Mouse (Mus musculus) spleen, postnatal 4 days (tissue): Measurements from ENCODE around the gene Sox5.
A peak's percentile ranks its signal among the peaks of the same experiment; 100 is the strongest.

ENCODE experiments used
- DNase-seq, 2 experiments: peaks; one replicate each; pipeline ENCODE4 v3.0.0; 2022; ENCODE audit warnings: low spot score in 2 of 2

Sox5 gene

DNA sequence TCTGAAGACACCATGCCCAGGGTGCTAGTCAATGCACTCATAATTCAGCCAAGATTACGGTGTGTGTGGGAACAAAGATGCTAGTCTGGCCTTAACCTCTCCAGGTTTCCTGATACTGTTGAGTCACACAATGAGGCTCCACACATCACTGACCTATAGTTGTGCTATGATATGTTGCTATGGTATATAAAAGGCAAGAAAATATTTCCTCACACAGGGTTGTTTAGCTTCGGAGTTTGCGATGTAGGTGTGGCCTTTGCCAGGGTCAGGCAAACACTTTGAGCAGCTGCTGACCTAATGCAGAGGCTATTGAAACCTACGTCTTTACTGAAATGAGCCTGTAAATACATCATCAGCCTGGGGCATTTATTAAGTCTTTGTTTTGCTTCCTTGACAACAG, 833.7 kb downstream of the Sox5 start:
- no peak for DNase-seq

DNA sequence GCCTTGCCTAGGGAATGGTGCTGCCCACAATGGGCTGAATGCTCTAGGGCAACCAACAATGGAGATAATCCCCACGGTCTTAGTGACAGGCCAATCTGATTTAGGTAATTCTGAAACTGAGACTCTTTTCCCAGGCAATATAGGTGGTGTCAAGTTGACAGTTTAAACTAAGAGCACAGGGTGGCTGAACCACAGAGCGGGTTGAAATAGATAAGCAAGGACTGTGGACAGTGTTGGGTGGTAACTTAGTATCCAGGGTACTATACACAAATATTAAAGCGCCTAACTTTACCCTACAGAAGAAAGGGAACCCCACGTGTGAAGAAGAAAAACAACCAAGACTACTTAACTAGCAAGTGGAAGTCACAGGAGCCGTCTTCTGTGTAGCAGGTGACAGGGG, 838.7 kb downstream of the Sox5 start:
- DNase-seq: no peak

DNA sequence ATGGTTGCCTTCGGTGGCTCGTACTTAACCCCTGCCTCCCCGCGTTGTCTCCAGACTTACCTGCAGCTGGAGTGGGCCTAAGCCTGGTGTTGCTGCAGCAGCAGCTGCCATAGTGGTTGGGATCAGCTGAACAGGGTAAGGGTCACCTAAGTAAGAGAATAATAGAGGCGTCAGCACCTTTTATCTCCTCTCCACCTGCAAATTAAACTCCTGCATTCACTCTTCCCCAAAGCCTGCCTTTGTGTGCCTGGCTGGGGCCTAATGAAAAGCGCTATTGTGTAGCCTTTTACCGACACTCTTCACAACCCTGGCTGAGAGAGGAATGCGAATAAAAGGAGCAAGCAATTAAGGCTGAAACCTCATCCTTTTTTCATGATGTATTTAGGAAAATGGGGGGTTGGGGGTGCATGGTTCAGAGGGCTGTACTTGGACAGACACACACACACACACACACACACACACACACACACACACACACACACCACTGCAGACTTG, 840.4 kb downstream of the Sox5 start:
- DNase-seq: no peak

DNA sequence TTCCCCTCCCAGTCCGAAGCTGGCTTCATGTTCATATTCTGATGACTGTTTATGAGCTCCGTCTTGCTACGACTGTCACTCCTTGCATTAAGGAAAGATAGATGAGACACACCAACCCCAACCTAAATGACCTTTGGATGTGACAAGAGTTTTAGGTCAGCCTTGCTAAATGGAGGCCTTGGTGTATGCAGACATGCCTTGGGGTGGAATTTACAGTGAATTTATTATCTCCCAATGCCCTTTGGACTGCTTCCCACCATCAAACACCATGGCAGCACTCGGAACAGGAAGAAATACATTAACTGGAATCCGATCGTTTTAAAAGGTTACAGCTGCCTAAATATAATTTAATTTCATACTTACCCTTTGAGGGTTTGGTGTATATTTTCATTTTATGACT, 858.6 kb downstream of the Sox5 start:
- DNase-seq: no peak

DNA sequence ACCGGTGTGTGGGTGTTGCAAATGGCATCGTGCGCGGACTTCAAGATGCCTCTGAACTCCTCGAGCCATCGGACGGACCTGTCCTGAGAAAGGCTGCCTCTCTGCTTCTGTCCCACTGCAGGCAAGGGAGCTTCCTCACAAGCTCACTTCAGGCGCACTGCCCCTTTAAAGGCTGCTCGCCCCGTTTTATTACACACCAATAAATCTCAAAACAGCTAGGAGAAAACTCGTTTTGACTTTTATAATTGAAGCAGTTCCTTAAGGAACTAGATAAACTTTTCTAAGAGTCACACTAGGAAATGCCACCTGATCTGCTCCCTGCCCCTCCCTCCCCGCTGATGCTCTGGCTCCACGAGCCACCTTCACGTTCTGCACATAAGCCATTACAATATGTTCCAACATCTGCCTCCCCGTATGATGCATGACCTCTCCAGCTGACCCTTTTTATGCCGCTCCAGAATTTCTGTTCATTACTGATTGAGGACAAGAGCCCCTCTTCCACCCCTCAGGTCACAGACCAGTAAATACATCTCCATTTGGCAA, 863.3 kb downstream of the Sox5 start:
- DNase-seq: no peak

DNA sequence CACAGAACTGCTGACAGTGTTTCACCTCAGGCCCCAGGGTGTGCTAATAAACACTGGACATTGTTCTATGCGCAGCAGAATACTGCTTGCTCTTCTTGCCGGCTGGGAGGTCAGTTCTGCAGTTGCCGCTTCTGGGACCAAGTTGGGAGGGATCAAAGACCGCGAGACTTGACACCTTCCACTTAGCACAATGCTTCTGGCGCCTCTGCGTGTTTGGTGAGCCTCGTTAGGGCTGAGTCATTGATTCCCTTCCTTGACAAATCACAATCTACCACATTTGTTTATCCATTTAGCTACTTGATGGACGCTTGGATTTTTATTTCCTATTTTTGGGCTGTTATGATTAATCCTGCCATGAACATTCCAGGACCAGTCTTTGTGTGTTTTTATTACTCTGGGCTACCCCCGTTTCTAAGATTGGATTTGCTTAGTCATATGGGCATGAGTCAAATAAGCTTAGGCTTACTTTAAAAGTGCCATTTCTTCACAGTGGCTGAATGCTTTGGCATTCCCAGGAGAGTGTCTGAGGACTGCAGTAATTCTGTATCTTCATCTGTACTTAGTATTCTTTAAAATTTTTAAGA, 865.5 kb downstream of the Sox5 start:
- no peak for DNase-seq

DNA sequence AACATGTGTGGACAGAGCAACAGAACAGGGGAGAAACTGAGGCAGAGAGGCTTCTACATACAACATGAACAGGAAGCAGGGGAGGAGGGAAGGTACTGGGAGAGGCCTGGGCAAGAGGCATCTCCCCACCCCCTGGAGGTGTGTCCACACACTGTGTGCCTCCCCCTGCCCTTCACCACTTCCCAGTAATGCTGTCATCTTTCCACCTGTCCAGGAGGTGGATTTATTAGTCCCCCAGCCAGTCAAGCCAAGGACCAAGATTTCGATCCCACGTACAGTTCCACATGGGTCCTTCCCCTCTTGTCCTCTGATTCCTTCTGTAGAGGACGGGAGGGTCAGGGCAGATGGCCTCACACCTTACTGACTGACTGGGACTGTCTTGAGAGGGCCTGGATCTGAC, 866.1 kb downstream of the Sox5 start:
- no peak for DNase-seq

DNA sequence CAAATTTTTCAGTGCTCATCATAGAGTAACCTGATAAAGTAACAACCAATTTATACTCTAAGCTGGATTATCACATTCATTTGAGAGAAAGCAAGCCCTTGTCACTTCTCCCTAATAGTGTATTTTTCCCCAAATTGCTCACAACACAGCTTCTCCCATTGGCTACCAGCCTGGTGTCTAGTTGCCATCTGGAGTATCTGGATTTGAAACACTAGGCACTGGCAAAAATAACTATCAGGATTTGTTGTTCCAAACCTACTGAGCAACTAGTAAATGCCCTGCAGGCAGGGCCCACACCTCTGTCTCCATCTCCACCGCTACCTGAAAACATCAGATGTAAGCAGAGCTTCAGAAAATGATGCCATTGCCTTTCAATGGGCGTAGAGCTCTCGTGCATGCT, 869.5 kb downstream of the Sox5 start:
- DNase-seq: no peak

DNA sequence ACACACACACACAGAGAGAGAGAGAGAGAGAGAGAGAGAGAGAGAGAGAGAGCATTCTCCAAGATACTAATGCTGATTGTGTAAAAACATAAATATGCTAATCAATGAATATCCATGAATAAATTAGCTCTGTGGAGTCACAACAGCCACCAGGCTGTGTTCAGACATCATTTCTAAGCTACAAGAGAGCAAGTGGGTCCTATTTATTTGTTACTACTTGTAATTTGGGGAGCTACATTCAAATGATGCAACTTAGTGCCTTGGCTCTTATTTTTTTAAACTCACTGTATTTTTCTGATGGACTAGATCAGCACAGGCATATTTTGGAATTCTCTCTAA, 877.1 kb downstream of the Sox5 start:
- DNase-seq: no peak

DNA sequence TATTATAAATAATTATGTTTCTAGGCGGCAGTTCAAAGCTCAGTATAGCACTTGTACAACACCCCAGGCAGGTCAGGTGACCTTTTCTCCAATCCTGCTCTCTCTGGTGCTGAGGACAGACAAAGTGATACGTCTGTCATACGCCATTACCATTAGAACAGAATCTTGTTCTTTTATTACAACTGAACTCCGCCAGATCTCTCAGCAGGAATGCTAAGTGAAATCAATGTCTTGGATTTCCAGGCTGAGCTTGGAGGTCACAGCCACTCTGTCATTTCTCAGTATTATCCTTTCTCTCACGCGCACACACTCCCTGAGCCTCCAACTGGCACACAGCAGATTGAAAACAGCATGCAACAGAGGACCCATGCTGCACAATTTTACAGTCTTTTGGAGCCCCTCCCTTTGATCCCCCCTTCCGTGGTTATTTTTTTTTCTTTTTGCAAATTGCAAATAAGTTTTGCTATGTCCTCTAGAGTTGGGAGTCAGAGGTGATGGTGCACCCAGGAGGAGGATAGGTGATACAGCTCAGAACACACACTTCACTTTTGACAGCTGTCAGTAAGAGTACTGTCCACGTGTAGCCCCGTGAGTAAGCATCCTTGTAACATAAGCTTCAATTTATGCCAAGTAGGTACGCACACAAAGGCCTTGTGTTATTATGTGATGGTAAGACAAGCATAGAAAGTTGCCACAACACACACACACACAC, 877.6 kb downstream of the Sox5 start:
- DNase-seq: no peak

DNA sequence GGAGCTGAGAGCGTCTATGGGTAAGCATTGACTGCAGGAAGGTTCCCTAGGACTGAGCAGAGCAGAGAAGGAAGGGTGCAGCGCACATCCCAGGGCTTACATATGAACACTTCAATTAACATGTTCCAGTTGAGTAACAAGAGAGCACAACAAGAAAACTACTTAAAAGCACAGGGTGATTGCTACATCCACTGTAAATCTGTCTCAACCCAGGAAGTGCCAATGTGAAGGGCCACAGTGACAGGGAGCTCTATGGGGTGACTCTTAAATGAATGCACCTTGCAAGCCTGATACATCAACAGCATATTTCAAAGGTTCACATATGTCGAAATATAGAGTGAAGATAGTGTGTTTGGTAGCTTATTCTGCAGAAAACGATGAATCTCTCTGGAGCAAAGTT, 880.9 kb downstream of the Sox5 start:
- no peak for DNase-seq

DNA sequence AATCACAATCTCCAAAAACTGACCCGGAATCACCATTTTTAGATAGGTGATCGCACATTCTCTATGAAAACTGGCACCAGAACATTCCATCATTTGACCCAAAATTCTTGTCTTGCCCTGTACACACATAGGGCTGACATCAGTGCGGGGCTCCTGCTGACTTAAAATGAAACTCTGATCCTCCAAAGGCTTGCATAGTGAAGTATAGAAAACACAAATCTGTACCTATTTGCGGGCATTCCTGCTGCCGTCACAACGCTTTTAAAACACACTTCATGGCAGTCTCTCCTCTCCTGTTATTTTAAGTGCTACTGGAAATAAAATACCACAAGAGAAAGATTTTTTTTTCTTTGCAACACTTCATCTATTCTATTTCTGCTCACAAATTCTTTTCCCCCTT, 886.7 kb downstream of the Sox5 start:
- DNase-seq: no peak

DNA sequence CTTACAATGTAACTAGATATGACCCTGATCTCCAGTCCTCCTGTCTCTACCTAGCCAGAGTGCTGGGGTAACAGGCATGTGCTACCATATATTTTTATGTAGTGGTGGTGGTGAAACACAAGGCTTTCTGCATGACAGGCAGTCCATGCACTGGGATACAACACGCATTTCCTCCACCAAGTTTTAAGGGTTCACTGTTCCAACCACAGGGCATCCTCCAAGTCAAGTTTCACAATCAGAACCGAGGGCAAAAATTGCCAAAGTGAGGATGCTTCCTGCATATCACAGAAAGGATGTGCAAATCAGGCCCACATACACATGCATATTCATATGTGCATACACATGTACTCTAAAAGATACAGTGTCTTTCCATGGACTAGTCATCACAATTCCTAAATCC, 888.9 kb downstream of the Sox5 start:
- no peak for DNase-seq

DNA sequence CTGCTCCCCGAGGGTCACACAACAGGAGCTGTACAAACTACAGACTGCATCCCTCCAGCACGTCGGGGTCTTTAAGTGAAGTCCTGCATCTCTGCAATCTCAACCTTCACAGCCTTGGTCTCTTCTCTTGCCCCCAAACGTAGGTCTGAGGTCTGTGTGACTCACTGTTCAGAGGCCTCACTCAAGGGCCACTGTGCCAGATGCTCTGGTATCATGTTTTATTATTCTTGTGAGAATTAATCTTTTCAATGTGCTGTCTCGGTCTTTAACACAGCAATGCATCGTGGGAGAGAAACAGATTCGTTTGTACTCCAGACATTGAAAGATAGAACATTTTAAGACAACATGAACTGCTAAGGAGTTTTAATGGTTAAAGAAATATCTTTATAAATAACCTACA, 893.2 kb downstream of the Sox5 start:
- DNase-seq: peak in 1 of 2 experiments; percentile 13

DNA sequence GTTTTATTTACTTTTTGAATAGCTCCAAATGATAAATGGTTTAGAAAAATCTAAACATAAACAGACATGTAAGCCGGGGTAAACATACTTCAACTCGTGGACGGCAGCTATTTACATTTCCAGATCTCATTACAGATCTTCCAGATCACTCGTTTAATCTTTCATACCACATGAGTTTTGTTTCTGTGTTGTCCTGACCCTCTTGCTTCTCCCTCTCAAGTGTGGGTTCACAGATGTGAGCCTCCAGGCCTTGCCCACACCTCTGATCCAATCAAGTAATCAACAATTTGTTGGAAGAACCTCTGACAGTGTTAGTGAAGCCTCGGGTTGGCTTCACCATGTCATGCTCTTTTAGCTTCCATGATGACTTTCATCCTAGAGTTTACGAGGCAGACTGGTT, 903.3 kb downstream of the Sox5 start:
- no peak for DNase-seq

DNA sequence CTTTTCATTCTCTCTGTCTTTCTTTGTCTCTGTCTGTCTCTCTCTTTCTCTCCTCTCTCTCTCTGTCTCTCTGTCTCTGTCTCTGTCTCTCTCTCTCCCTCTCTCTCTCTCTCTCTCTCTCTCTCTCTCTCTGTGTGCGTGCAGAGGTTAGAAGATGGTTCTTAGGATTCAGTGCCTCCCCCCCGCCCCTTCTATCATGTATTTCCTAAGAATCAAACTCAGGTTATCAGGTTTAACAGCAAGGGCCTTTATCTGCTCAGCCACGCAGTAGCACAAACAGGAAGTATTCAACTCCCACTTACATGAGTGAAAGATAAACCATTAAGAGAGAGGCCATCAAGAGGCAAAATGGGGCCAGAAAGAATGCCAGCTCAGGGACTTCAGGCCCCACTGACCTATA, 913.0 kb downstream of the Sox5 start:
- DNase-seq: no peak

DNA sequence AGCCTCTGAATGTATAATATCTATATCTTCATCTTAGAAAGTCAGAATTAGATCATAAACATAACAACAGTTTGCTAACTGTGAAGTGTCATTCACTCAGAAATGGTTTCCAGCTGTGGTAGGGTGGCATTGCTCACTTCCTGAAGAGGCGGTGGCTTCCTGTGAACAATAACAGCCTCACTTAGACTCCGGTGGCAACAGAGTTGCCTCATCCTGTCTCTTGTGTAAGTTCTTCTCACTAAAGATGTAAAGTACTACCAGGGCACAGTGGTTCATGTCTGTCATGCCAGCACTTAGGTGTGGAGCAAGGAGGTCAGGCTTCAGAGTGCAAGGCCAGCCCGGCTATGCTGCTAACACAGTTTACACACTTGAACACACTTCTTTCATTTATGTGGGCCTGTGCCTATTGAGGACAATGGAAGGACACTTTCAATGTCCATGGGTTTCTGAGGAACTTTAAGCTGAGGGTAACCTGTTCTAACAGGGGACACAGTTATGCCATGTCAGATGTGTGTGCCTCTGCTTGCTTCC, 913.6 kb downstream of the Sox5 start:
- DNase-seq: no peak

DNA sequence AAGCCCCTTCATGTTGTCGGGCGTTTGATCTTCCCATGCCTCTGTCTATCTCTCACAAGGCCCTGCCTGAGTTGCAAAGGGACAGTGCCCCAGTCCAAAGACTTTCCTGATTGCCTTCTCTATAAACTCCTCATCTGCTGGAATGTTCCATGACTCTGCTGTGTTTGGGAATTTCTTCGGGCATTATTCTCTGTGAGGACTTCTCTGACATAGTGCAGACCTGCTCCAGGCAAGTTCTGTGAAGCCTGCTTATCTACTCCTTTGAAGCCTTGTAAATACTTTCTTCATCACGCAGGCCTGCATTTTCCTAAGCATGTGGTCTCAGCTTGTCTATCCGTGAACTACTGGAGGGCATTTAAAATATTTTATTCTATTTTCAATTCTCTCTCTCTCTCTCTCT, 914.7 kb downstream of the Sox5 start:
- no peak for DNase-seq

DNA sequence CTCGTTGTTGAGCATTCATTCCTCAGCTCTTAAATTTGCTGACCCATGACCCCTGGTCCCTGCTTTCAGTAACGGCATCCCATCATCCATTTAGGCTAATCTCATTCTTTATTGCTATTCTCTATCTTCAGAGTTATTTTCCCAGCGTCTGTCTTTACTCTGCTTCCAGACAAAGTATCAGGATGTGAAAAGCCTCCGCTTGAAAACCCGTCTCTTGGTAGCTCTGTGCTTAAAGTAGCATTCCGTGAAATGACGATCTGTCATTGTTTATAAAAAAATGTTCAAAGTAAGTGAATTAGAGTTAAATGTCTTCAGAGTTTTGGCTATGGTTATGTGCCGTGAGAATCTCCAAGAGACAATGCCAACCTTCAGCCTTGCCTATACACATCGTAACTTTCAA, 915.2 kb downstream of the Sox5 start:
- no peak for DNase-seq

DNA sequence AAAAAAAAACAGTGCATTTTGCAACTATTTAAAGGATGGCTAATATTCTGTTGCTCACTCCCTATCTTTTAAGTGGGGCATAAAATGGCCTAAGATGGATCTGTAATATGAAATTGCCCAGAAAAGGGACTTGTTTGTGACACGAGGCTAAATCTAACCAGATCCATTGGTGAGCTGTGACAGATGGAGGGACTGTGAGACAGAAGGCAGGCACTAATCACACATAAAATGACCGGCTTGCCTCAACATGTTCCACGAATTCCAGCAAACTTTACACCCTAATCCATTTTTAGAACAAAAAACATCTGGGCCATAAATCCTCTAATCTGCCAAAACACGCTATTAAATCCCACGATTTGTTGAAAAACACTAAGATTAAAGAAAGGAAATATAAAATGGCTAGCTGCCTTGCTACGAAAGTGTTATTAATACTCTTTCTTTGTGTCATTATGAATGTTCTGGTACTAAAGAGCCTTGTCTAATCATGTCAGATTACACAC, 919.1 kb downstream of the Sox5 start:
- no peak for DNase-seq

DNA sequence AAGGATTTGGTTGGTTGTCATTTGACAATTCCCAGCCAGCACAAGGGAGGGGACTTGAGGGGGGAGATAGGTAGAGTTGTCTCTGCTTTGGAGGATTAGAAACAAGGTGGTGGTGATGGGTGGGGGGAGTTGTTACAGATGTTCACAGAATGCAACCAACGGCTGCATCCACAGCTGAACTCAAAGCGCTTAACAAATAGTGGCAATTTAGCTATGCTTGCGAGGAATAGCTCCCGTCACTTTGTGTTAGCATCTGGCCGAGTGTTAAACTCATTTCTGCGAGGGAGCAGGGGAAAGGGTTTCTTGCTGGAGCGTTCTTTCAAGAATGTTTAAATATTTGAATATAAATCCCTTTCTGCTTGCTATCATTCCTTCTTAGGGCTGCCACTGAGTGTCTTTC, 921.7 kb downstream of the Sox5 start:
- DNase-seq: no peak

DNA sequence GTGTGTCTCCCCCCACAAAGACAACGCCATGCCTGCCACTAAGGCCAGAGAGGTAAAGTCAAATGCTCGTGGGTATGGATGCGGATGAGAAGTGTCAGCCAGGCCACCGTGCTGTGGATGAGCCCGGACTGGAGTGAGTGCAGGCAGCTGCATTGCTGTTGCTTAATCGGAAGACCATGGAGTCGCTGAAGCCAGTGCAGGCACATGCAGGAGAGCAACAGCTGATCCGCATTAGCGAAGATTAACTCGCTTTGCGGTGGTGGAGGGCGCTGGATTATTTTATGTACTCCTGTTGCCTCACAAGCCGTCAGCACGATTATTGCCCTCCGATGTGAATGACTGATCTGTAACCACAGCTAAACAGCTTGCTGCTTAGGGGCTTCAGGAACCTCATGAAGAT, 922.2 kb downstream of the Sox5 start:
- no peak for DNase-seq

DNA sequence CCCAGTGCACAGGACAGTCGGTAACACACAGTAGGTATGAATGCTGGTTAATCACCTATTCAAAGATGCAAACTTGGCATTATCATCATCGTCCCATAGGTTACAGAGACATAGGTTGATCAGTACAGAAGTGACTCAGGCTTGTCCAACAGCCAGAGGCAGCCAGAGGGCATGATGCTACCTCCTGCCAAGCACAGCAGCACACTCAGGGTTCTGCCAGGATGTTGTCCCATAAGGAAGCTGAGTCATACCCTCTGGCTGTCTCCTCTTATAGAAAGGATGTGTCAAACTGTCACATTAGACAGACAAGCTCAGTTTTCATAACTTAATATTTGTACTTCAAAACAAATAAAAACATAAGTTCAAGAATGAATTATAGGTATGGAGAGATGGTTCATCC, 923.2 kb downstream of the Sox5 start:
- DNase-seq: no peak
